Mouse (Mus musculus): ENCODE results near the gene Nono. TPM values are rescaled to one million over a fixed set of nuclear protein-coding genes. Genes with fewer than 3 reads are reported as not detected.

The Nono gene
- 196 to 212 TPM (median 205 TPM) in 4 replicates for total RNA-seq (2023; ENCODE audit: inconsistent age)

DNA sequence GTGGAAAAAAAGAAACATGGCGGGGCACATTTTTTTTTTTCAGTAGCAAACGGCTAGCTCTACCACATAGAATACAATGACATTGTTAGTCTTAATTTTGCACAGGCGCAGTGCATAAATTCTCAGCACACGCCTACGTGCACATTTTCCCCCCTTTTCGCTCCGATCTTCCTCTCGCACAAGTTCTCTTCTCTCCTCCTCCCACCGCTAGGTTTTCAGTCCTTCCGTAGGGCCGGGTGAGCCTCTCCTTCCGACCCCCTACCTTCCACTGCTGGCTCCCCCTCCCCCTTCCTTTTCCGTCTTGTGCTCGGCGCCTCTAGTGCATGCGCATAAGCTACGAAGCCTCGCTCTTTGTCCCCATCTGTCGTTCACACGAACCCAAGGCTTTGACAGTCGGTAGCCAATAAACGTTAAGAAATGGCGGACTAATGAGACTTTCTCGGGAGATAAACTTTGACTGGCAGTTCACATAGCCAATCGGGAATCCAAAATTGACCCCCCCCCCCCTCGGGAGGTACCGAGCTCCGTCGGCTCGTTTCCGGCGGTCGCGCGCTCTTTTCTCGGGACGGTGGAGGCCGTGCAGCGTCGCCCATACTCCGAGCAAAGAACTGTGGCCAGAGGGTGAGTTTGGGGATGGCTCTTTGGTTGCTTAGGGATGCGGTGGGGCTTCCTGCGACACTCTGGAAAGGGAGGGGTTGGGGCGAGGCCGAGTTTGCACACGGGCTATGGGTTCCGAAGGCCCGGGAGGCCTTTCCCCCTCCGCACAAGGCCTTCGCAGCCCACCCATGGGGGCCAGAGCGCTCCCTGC, at the start of gene Nono:
Gene Nono (plus strand): TSS at position 177 of the 808 bp plus-strand sequence.

DNA sequence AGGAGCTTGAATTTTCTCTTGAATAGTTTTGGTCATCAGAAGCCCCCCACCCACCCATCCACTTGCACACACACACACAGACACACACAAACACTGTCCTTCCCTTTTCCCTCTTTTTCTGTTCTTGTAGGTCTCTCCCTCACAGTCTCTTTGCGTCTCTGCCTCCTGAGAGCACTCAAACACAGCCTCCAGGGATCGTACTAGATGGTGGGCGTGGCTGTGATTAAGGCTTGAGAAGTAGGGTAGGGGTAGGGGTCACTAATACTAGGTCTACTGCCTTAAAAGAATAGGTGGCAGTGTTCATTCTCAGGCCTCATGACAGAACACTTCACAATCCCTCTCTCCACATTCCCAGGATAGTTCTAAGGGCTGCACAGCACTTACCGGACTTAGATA, 8.4 kb upstream of the Nono start, which contains the start of gene Zmym3:
Gene Zmym3 (minus strand): TSS at position 150 of the 396 bp plus-strand sequence.

DNA sequence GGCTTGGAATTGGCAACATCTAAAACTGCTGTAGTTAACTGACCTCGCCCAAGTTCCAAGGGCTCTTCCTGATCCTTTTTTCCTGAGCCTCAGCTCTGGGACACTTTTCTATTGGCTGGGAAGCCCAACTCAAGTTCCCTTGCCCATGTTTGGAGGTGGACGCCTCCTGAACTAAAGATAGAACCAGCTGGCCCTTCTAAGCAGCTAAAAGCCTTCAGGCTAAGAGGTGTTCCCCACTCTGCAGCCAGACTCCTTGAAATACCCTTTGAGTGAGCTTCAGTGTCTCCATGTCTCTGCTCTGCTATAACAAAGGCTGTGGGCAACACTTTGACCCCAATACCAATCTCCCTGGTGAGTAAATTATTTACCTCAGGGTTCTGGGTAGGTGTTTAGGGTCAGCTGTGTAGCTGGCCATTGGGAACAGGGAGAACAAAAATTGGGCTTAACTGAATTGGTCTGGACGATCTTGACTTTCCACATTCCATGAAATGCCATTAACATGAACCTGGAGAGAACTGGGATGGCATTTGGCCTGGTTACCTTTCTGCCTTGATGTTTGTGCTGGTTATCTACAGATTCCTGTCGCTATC, 19.9 kb downstream of the Nono start, which contains the start of gene Itgb1bp2:
Gene Itgb1bp2 (plus strand): TSS at position 203 of the 590 bp plus-strand sequence.

Other genes with a start within 250 kb of the Nono start
- 37.2 to 52.2 TPM (median 44.4 TPM) in 4 replicates for gene Snx12, start 206.8 kb upstream of the Nono start, total RNA-seq (2023; ENCODE audit: inconsistent age)
- 32.6 to 38.5 TPM (median 36.8 TPM) in 4 replicates for gene Foxo4, start 174.8 kb upstream of the Nono start, total RNA-seq (2023; ENCODE audit: inconsistent age)
- 39.4 to 62.3 TPM (median 56.6 TPM) in 4 replicates for gene Gm614, start 165.3 kb upstream of the Nono start, total RNA-seq (2023; ENCODE audit: inconsistent age)
- gene Il2rg, start 161.1 kb upstream of the Nono start, total RNA-seq (2023; ENCODE audit: inconsistent age) = 552 to 577 TPM (median 561 TPM) in 4 replicates
- not detected in 4 replicates for gene Gm20489, start 160.3 kb upstream of the Nono start, total RNA-seq (2023; ENCODE audit: inconsistent age)
- gene Med12, start 155.3 kb upstream of the Nono start, total RNA-seq (2023; ENCODE audit: inconsistent age) = 153 to 180 TPM (median 164 TPM) in 4 replicates
- gene Nlgn3, start 130.2 kb upstream of the Nono start, total RNA-seq (2023; ENCODE audit: inconsistent age) = 0.15 to 0.80 TPM (median 0.38 TPM) in 4 replicates
- gene Gjb1, start 52.9 kb upstream of the Nono start, total RNA-seq (2023; ENCODE audit: inconsistent age) = not detected in 4 replicates
- gene Zmym3, start 8.5 kb upstream of the Nono start, total RNA-seq (2023; ENCODE audit: inconsistent age) = 34.0 to 38.6 TPM (median 36.4 TPM) in 4 replicates
- 0.75 to 2.2 TPM (median 1.6 TPM) in 4 replicates for gene Itgb1bp2, start 19.8 kb downstream of the Nono start, total RNA-seq (2023; ENCODE audit: inconsistent age)
- gene Taf1, start 103.4 kb downstream of the Nono start, total RNA-seq (2023; ENCODE audit: inconsistent age) = 54.1 to 59.7 TPM (median 56.4 TPM) in 4 replicates
- 180 to 207 TPM (median 197 TPM) in 4 replicates for gene Ogt, start 210.7 kb downstream of the Nono start, total RNA-seq (2023; ENCODE audit: inconsistent age)

All from B cell, adult (primary cell).